Mouse (Mus musculus): ENCODE data around the gene Zfp651. TPM values are rescaled to one million over a fixed set of nuclear protein-coding genes. Genes with fewer than 3 reads are reported as not detected.

Gene Zfp651
- polyA plus RNA-seq (2011; ENCODE audit: insufficient read length, low read depth, missing spikeins), result 30.4 and 36.6 TPM in 2 replicates

GRCm38 (mm10) chr9:121759091-121760081 lies at the start of gene Zfp651:
Gene Zfp651 (plus strand): TSS chr9:121759330.
- Histone ChIP-seq H3K4me3 (ENCODE audit: insufficient read depth, low read length) (peak within 1 kb of the TSS; percentile 63), H3K4me1 (ENCODE audit: control insufficient read depth, insufficient read depth, low read length) (peaks cover 12% of the 10 kb centered on the region), H3K27ac (ENCODE audit: insufficient read depth, low read length) (peak within 1 kb of the TSS; percentile 38)
- no peak for TF ChIP-seq CTCF (IDR thresholded peaks at IDR 0.05; ENCODE audit: borderline replicate concordance, insufficient read depth, low read length)
- peak; percentile 75 for TF ChIP-seq POLR2A (IDR thresholded peaks at IDR 0.05; ENCODE audit: low read depth, low read length)

GRCm38 (mm10) chr9:121709898-121710583 lies 49.1 kb upstream of the Zfp651 start, which contains the start of gene Ss18l2:
Gene Ss18l2 (plus strand): TSS chr9:121710329.
- Histone ChIP-seq H3K27ac (ENCODE audit: insufficient read depth, low read length) (peak within 1 kb of the TSS; percentile 70), H3K4me1 (ENCODE audit: control insufficient read depth, insufficient read depth, low read length) (peaks cover 12% of the 10 kb centered on the region), H3K4me3 (ENCODE audit: insufficient read depth, low read length) (peak within 1 kb of the TSS; percentile 89)
- peak; percentile 61 for TF ChIP-seq POLR2A (IDR thresholded peaks at IDR 0.05; ENCODE audit: low read depth, low read length)
- TF ChIP-seq CTCF (IDR thresholded peaks at IDR 0.05; ENCODE audit: borderline replicate concordance, insufficient read depth, low read length), result no peak

- peaks cover 11% of the 10 kb centered on the region for H3K4me1 ChIP-seq (ENCODE audit: control insufficient read depth, insufficient read depth, low read length)
- peak overlapping the region; percentile 70 for H3K27ac ChIP-seq (ENCODE audit: insufficient read depth, low read length)
- H3K4me3 ChIP-seq (ENCODE audit: insufficient read depth, low read length), result peak overlapping the region; percentile 89
- TF ChIP-seq POLR2A (IDR thresholded peaks at IDR 0.05; ENCODE audit: low read depth, low read length) (no peak), CTCF (IDR thresholded peaks at IDR 0.05; ENCODE audit: borderline replicate concordance, insufficient read depth, low read length) (no peak)
Observed at GRCm38 (mm10) chr9:121710584-121710975, 48.5 kb upstream of the Zfp651 start.

GRCm38 (mm10) chr9:121717048-121717447 lies 42.1 kb upstream of the Zfp651 start:
- TF ChIP-seq POLR2A (IDR thresholded peaks at IDR 0.05; ENCODE audit: low read depth, low read length) (no peak), CTCF (IDR thresholded peaks at IDR 0.05; ENCODE audit: borderline replicate concordance, insufficient read depth, low read length) (no peak)
- H3K4me3 ChIP-seq (ENCODE audit: insufficient read depth, low read length), result no peak overlapping the region
- peaks cover 5% of the 10 kb centered on the region for H3K4me1 ChIP-seq (ENCODE audit: control insufficient read depth, insufficient read depth, low read length)
- H3K27ac ChIP-seq (ENCODE audit: insufficient read depth, low read length), result no peak overlapping the region

GRCm38 (mm10) chr9:121718070-121718705 lies 40.9 kb upstream of the Zfp651 start:
- Histone ChIP-seq H3K4me1 (ENCODE audit: control insufficient read depth, insufficient read depth, low read length) (peaks cover 4% of the 10 kb centered on the region; the same call in 1 of the 2 replicates), H3K27ac (ENCODE audit: insufficient read depth, low read length) (peak overlapping the region; percentile 91), H3K4me3 (ENCODE audit: insufficient read depth, low read length) (peak overlapping the region; percentile 24)
- TF ChIP-seq POLR2A (IDR thresholded peaks at IDR 0.05; ENCODE audit: low read depth, low read length), result no peak
- TF ChIP-seq CTCF (IDR thresholded peaks at IDR 0.05; ENCODE audit: borderline replicate concordance, insufficient read depth, low read length), result no peak

GRCm38 (mm10) chr9:121718792-121719318 lies 40.3 kb upstream of the Zfp651 start, which contains the start of gene Nktr:
Gene Nktr (plus strand): TSS chr9:121719169.
- Histone ChIP-seq H3K4me3 (ENCODE audit: insufficient read depth, low read length) (peak within 1 kb of the TSS; percentile 74), H3K27ac (ENCODE audit: insufficient read depth, low read length) (peak within 1 kb of the TSS; percentile 91), H3K4me1 (ENCODE audit: control insufficient read depth, insufficient read depth, low read length) (peaks cover 4% of the 10 kb centered on the region; the same call in 1 of the 2 replicates)
- TF ChIP-seq CTCF (IDR thresholded peaks at IDR 0.05; ENCODE audit: borderline replicate concordance, insufficient read depth, low read length) (no peak), POLR2A (IDR thresholded peaks at IDR 0.05; ENCODE audit: low read depth, low read length) (peak; percentile 86)

- TF ChIP-seq POLR2A (IDR thresholded peaks at IDR 0.05; ENCODE audit: low read depth, low read length), result peak; percentile 56
- no peak for TF ChIP-seq CTCF (IDR thresholded peaks at IDR 0.05; ENCODE audit: borderline replicate concordance, insufficient read depth, low read length)
Observed at GRCm38 (mm10) chr9:121719347-121720331, 39.5 kb upstream of the Zfp651 start.

GRCm38 (mm10) chr9:121740490-121740889 lies 18.6 kb upstream of the Zfp651 start:
- Histone ChIP-seq H3K27ac (ENCODE audit: insufficient read depth, low read length) (no peak overlapping the region), H3K4me3 (ENCODE audit: insufficient read depth, low read length) (no peak overlapping the region), H3K4me1 (ENCODE audit: control insufficient read depth, insufficient read depth, low read length) (no peaks in the 10 kb centered on the region)
- TF ChIP-seq CTCF (IDR thresholded peaks at IDR 0.05; ENCODE audit: borderline replicate concordance, insufficient read depth, low read length) (no peak), POLR2A (IDR thresholded peaks at IDR 0.05; ENCODE audit: low read depth, low read length) (no peak)

More at GRCm38 (mm10) chr9:121719347-121720331, 39.5 kb upstream of the Zfp651 start:
- H3K27ac ChIP-seq (ENCODE audit: insufficient read depth, low read length), result peak overlapping the region; percentile 79
- H3K4me3 ChIP-seq (ENCODE audit: insufficient read depth, low read length), result peak overlapping the region; percentile 74
- H3K4me1 ChIP-seq (ENCODE audit: control insufficient read depth, insufficient read depth, low read length), result peaks cover 4% of the 10 kb centered on the region; the same call in 1 of the 2 replicates

Measured in embryonic fibroblast, embryonic 13.5 days (primary cell).